17 mouse cellular contexts compared by ENCODE assay signal in the genomic region with DNA sequence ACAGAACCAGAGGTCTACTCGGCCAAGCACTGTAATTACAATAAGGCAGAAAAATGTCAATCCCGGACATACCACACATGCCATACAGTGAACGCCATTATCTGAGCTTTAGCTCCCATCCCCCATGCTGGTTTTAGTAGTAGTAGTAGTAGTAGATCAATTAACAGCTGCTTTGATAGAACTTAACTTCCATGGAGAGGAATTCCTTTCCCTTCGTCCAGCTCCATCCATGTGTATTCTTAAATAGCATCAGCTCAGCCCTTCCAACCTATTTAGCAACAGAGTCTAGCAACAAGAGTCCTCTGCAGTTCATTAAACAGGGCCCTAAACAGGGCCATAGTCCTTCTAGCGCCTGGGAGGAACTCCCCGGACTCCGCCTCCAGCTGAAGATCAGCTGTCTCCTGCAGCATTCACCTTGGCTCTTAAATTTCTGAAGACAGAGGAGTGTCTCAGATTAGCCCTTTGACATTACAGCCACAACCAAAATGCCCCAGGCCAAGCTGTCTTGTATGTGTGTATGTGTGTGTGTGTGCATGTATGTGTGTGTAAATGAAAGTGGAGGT. TPM values are rescaled to one million over a fixed set of nuclear protein-coding genes. Genes with fewer than 3 reads are reported as not detected.
DNase-seq lines count a peak whose midpoint lies in the region; ATAC-seq and TF ChIP-seq lines count a peak whose summit lies in the region.
"Had no signal": no experiment of that assay in that cellular context is flagged by ENCODE, and none has a peak within 500 bp of the region (broad histone marks: within the 10 kb centered on the region; RNA-seq: fewer than 3 reads in every experiment).

No protein-coding gene starts in this region.

- no peak overlapping the region for H3K4me3 ChIP-seq in heart, embryonic 15.5 days
- H3K4me3 ChIP-seq in kidney, embryonic 14.5 days (ENCODE audit: low read length) = no peak overlapping the region
- no peak overlapping the region for H3K4me3 ChIP-seq in stomach, postnatal 0 days (ENCODE audit: low read depth, low read length)
- H3K4me3 ChIP-seq: erythroblast, embryonic 14.5 days; forebrain, embryonic 12.5 days; heart, embryonic 12.5 days; hindbrain, embryonic 12.5 days had no signal

- intact Hi-C loops in heart, postnatal 14 days (cut with DNase I) = no loop called here

- peak overlapping the region; percentile 55 for H3K27ac ChIP-seq in heart, embryonic 15.5 days
- H3K27ac ChIP-seq in kidney, embryonic 14.5 days (ENCODE audit: low read depth, low read length) = no peak overlapping the region
- no peak overlapping the region for H3K27ac ChIP-seq in stomach, postnatal 0 days (replicated peaks)
- H3K27ac ChIP-seq: forebrain, embryonic 12.5 days; hindbrain, embryonic 12.5 days; kidney, postnatal 0 days had no signal

- H3K9ac ChIP-seq in heart, embryonic 15.5 days = no peak overlapping the region
- no peak overlapping the region for H3K9ac ChIP-seq in kidney, embryonic 14.5 days (ENCODE audit: low read depth, low read length)
- H3K9ac ChIP-seq in stomach, postnatal 0 days (ENCODE audit: low read length) = no peak overlapping the region
- H3K9ac ChIP-seq: forebrain, embryonic 12.5 days; heart, embryonic 12.5 days; hindbrain, embryonic 12.5 days had no signal

- H3K9me3 ChIP-seq in heart, embryonic 15.5 days (replicated peaks) = no peaks in the 10 kb centered on the region
- no peaks in the 10 kb centered on the region for H3K9me3 ChIP-seq in kidney, embryonic 14.5 days (ENCODE audit: control insufficient read depth, low read length)
- no peaks in the 10 kb centered on the region for H3K9me3 ChIP-seq in stomach, postnatal 0 days (ENCODE audit: control insufficient read depth, low read length)
- H3K9me3 ChIP-seq: forebrain, embryonic 12.5 days; heart, embryonic 12.5 days; hindbrain, embryonic 12.5 days had no signal

- TF ChIP-seq EP300 in stomach, postnatal 0 days (optimal IDR thresholded peaks at IDR 0.05) = no peak

- H3K4me1 ChIP-seq in heart, embryonic 15.5 days (replicated peaks) = peaks cover 53% of the 10 kb centered on the region
- H3K4me1 ChIP-seq in kidney, embryonic 14.5 days (ENCODE audit: control insufficient read depth, insufficient read depth, low read length) = peaks cover 4% of the 10 kb centered on the region; the same call in 1 of the 2 replicates
- peaks cover 4% of the 10 kb centered on the region; the same call in 1 of the 2 replicates for H3K4me1 ChIP-seq in stomach, postnatal 0 days (replicated peaks; ENCODE audit: control insufficient read depth, insufficient read depth)

- no peaks in the 10 kb centered on the region for H3K27me3 ChIP-seq in heart, embryonic 15.5 days
- H3K27me3 ChIP-seq in kidney, embryonic 14.5 days (ENCODE audit: control insufficient read depth, insufficient read depth, low read length) = no peaks in the 10 kb centered on the region
- no peaks in the 10 kb centered on the region for H3K27me3 ChIP-seq in stomach, postnatal 0 days (ENCODE audit: control insufficient read depth, insufficient read depth, low read length)
- H3K27me3 ChIP-seq: forebrain, embryonic 12.5 days; heart, embryonic 12.5 days; hindbrain, embryonic 12.5 days had no signal

- TF ChIP-seq CTCF in stomach, postnatal 0 days (IDR thresholded peaks at IDR 0.05; ENCODE audit: low read depth) = no peak

- no peak for ATAC-seq in heart, embryonic 15.5 days (replicated peaks; ENCODE audit: insufficient number of reproducible peaks, insufficient read depth, low FRiP score, low read depth)
- ATAC-seq in kidney, embryonic 14.5 days (ENCODE audit: low FRiP score, low TSS enrichment) = no peak
- no peak for ATAC-seq in stomach, postnatal 0 days (ENCODE audit: low FRiP score, low TSS enrichment)

- 63% methylated on average over 7 of the region's 7 CpGs for WGBS in heart, embryonic 15.5 days
- 72% methylated on average over 7 of the region's 7 CpGs for WGBS in kidney, embryonic 14.5 days
- 76% methylated on average over 7 of the region's 7 CpGs for WGBS in stomach, postnatal 0 days

- no peaks in the 10 kb centered on the region for H3K36me3 ChIP-seq in heart, embryonic 15.5 days
- H3K36me3 ChIP-seq in kidney, embryonic 14.5 days (ENCODE audit: control insufficient read depth, insufficient read depth, low read length) = no peaks in the 10 kb centered on the region
- H3K36me3 ChIP-seq in stomach, postnatal 0 days (ENCODE audit: control insufficient read depth, insufficient read depth, low read length) = no peaks in the 10 kb centered on the region
- H3K36me3 ChIP-seq: forebrain, embryonic 12.5 days; hindbrain, embryonic 12.5 days had no signal

- H3K4me2 ChIP-seq in heart, embryonic 15.5 days = no peak overlapping the region
- H3K4me2 ChIP-seq in kidney, embryonic 14.5 days (replicated peaks; ENCODE audit: low read depth, low read length) = no peak overlapping the region
- H3K4me2 ChIP-seq in stomach, postnatal 0 days (replicated peaks; ENCODE audit: low read depth) = no peak overlapping the region
- H3K4me2 ChIP-seq: forebrain, embryonic 12.5 days; heart, embryonic 12.5 days; hindbrain, embryonic 12.5 days had no signal

- no peak for DNase-seq in heart, postnatal 14 days
- DNase-seq in kidney, adult 9 months = peak; percentile 67
- DNase-seq in ZHBTc4 (ENCODE audit: low read depth, low spot score) = peak; percentile 76
- peak; percentile 39 to 70 for DNase-seq in kidney, postnatal 25 days
- DNase-seq in stomach, postnatal 0 days (ENCODE audit: low spot score) = no peak
- DNase-seq in urinary bladder, adult 2 months (ENCODE audit: low spot score) = no peak
- DNase-seq: adrenal gland, postnatal 25 days; cerebellum, adult 9-10 months; lung, postnatal 4 days; midbrain, embryonic 14.5 days had no signal

RNA-seq across cellular contexts. Expression of a gene that starts 20.6 kb away (rescaled TPM):
- 16.0 and 21.8 TPM in 2 replicates for polyA plus RNA-seq in heart, embryonic 15.5 days (2015; fragmentation: Nextera tagmentation; extraction: Ambion mirVana)
- total RNA-seq in heart, postnatal 14 days (2021) = 10 to 100 TPM; 49.5 to 51.9 TPM
- 12.2 and 24.1 TPM in 2 replicates for polyA plus RNA-seq in kidney, embryonic 14.5 days (2014; fragmentation: Nextera tagmentation; extraction: Ambion mirVana)
- 15.7 and 16.3 TPM in 2 replicates for polyA plus RNA-seq in stomach, postnatal 0 days (2015; fragmentation: Nextera tagmentation; extraction: Ambion mirVana)
- 167 and 198 TPM in 2 replicates for polyA plus RNA-seq in urinary bladder, adult 2 months (2012; rRNA removed)

RNA-seq across cellular contexts. Expression of a gene that starts 30.9 kb away (rescaled TPM):
- polyA plus RNA-seq in heart, embryonic 15.5 days (2015; fragmentation: Nextera tagmentation; extraction: Ambion mirVana) = 26.4 and 31.0 TPM in 2 replicates
- 10 to 100 TPM; 39.2 to 41.7 TPM for total RNA-seq in heart, postnatal 14 days (2021)
- polyA plus RNA-seq in kidney, embryonic 14.5 days (2014; fragmentation: Nextera tagmentation; extraction: Ambion mirVana) = 26.6 and 27.5 TPM in 2 replicates
- 23.7 and 25.4 TPM in 2 replicates for polyA plus RNA-seq in stomach, postnatal 0 days (2015; fragmentation: Nextera tagmentation; extraction: Ambion mirVana)
- 24.2 and 27.0 TPM in 2 replicates for polyA plus RNA-seq in urinary bladder, adult 2 months (2012; rRNA removed)

Comparison
In these comparisons a context has a peak if more than half of its experiments do, and no peak if none do; other contexts are left out.
1. DNase-seq: peak in kidney, adult 9 months (single experiment), ZHBTc4 (single experiment) and kidney, postnatal 25 days (2 of 2); none in heart, postnatal 14 days (0 of 2), stomach, postnatal 0 days (single experiment) and urinary bladder, adult 2 months (single experiment).